Mouse (Mus musculus): ENCODE data around the gene Hivep2. TPM values are rescaled to one million over a fixed set of nuclear protein-coding genes. Genes with fewer than 3 reads are reported as not detected.

The Hivep2 gene
- 6.5 and 8.3 TPM in 2 replicates for polyA plus RNA-seq (2016; fragmentation: Nextera tagmentation; extraction: Ambion mirVana)

DNA sequence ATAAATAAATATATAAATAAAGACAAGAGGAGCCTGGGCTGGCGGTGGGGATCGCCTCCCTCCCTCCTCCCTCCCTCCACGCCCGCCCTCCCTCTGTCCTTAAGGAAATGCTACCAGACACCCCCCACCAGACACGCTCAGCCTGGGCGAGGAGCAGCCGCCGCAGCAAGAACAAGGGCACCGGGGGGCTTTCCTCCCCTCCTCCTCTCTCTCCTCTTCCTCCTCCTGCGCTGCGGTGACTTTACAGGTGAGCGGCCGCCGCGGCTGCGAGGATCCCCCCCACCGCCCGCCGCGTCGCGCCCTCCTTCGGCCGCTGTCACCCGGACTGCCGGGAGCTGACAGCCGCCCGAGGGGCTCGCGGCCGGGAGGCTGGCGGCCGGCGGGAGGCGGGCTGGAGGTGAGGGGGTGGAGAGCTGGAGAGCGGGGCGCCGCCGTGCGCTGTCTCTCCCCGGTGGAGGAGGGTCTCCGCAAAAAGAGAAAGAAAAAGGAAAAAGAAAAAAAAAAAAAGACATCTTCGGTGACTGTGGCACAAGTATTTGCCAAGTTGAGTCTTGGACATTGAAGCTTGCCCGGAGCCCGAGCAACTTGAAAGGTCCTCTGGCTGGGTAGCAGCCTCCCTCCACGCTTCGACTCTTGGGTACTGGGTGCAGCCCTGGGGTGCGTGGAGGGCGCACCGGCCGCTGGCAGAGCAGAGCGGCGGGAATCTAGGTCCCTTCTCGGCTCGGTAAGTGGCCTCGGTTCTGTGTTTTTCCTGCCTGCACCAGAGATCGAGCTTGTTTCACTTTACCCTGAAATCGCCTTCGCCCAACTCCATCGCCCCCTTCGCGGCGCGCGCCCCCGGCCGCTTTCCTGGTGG lies at the start of gene Hivep2:
Hivep2 (plus strand) TSS at position 102 of the 856 bp plus-strand sequence.
- H3K4me2 ChIP-seq (replicated peaks), result peak within 1 kb of the TSS; percentile 95
- no peaks in the 10 kb centered on the region for H3K9me3 ChIP-seq (replicated peaks)
- under 1% methylated on average over 57 of the region's 67 CpGs for WGBS
- 0 out of 2 replicates have a peak, but pooled peaks cover 4% of the 10 kb centered on the region for H3K27me3 ChIP-seq
- peak; percentile 44 for ATAC-seq (ENCODE audit: low FRiP score)
- H3K4me3 ChIP-seq, result peak within 1 kb of the TSS; percentile 70
- peak within 1 kb of the TSS; percentile 99 for H3K27ac ChIP-seq
- H3K36me3 ChIP-seq, result no peaks in the 10 kb centered on the region
- peak within 1 kb of the TSS; percentile 79 for H3K9ac ChIP-seq
- H3K4me1 ChIP-seq, result no peaks in the 10 kb centered on the region

DNA sequence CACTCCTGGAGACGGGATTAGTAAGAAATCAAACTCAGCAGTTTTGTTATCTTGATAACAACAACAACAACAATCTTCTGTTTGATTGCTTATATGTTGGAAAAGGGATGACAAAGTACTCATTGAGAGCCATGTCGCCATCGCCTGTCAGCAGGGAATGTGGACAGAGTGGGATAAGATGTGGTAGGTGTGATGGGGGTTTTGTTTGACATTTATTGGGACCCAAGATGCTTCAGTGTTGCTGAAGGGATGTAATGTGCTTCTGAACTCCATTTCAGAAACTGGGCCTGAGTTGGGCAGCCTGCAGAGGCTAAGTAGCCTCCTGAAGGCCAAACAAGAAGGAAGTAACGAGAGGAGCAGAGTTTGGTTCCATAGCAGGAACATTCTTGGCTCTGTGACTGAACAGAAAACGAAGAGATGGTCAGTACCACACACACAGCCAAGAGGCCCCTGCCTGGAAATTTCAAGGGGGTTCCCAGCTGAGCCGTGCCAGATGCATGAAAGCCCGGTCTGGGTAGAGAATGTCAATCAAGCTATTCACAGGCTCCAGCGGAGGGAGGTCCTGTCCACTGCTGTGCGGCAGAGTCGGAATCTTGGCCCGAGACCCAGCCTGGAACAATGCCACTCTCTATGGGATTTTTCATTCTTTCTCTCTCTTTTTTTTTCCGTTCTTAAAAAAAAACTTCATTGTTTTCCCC lies 49.1 kb upstream of the Hivep2 start:
- Histone ChIP-seq H3K4me3 (no peak overlapping the region), H3K27ac (no peak overlapping the region), H3K27me3 (no peaks in the 10 kb centered on the region), H3K9ac (no peak overlapping the region), H3K4me1 (peaks cover 13% of the 10 kb centered on the region), H3K36me3 (no peaks in the 10 kb centered on the region), H3K4me2 (replicated peaks) (0 out of 2 replicates have a peak overlapping the region, but pooled peaks have one; percentile 9), H3K9me3 (replicated peaks) (no peaks in the 10 kb centered on the region)
- 16% methylated on average over 12 of the region's 12 CpGs for WGBS
- peak; percentile 94 for ATAC-seq (ENCODE audit: low FRiP score)

DNA sequence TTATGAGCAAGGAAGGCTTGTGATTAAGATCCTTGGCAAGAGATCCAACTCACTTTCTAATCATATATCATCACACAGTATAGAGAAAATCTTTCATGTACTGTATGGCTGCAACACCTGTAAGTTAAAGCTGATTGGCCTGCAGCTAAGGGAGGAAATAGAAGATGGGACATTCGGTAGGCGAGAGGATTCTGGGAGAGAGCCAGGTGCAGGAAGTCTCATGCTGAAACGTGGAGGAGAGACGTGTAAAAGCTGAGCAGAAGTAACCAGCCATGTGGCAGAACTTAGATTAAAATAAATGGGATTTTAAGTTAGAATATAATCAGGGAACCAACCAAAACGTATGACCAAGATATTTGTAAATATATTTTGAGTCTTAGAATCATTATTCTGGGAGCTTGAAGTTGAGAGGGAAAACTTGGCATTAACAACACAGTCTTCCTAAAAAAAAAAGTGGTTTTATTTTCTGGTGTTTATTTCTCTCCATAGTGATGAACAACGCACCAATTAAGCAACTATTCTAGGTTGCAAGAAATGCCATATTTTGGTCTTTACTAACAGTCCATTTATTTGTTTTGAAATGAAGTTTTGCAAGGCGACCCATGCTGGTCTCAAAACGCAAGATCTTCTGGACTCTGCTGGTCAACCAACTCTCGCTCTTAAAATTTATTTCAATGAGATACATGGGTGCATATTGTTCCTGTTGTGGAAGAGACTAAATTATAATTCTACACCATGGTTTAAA lies 44.1 kb upstream of the Hivep2 start:
- no peak overlapping the region for H3K27ac ChIP-seq
- no peak overlapping the region for H3K9ac ChIP-seq
- H3K36me3 ChIP-seq, result no peaks in the 10 kb centered on the region
- no peak for ATAC-seq (ENCODE audit: low FRiP score)
- peaks cover 2% of the 10 kb centered on the region for H3K4me1 ChIP-seq
- no peak overlapping the region for H3K4me3 ChIP-seq
- no peaks in the 10 kb centered on the region for H3K27me3 ChIP-seq
- no peak overlapping the region for H3K4me2 ChIP-seq (replicated peaks)
- 87% methylated on average over 9 of the region's 9 CpGs for WGBS
- no peaks in the 10 kb centered on the region for H3K9me3 ChIP-seq (replicated peaks)

DNA sequence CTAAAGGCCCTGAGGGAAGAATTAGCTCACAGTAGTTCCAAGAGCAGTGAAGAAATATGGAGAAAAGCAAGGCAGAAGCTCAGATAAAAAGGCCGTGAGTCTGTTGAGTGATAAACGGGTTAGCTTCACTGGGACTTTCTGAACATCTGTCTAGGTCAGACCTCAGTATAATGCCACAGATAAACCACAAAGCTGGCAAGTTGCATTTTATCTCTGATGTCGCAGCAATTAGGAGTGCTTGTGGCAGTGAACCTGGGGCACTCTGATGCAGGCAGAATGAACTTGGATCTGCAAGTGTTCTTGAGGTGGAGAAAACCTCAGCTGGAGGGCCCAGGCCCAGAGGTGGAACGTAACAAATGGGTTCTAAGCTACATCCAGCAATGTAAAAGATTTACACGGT lies 36.6 kb upstream of the Hivep2 start:
- 87% methylated on average over 5 of the region's 5 CpGs for WGBS
- Histone ChIP-seq H3K4me2 (replicated peaks) (no peak overlapping the region), H3K27me3 (no peaks in the 10 kb centered on the region), H3K36me3 (no peaks in the 10 kb centered on the region), H3K4me1 (no peaks in the 10 kb centered on the region), H3K4me3 (no peak overlapping the region), H3K9ac (no peak overlapping the region), H3K27ac (no peak overlapping the region), H3K9me3 (replicated peaks) (no peaks in the 10 kb centered on the region)
- no peak for ATAC-seq (ENCODE audit: low FRiP score)

DNA sequence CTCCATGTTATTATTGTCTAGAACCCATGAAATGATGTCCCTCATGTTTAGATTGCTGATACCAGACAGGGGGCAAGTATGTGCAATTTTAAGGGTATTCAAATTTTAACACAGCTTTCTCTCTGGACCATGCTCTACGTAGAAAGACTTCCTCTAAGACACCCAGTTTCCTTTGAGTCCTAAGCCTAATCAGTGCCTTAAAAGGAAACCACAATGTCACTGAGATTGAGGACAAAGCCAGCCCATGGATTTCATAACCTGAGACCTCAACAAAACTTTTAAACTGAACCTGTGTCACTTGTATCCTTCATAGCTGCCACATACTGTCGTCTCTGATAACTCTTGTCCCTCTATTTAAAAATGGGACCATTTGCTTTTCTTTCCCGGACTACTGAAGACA lies 33.7 kb upstream of the Hivep2 start:
- Histone ChIP-seq H3K36me3 (no peaks in the 10 kb centered on the region), H3K4me1 (no peaks in the 10 kb centered on the region), H3K4me2 (replicated peaks) (no peak overlapping the region), H3K27me3 (no peaks in the 10 kb centered on the region), H3K9ac (no peak overlapping the region), H3K9me3 (replicated peaks) (no peaks in the 10 kb centered on the region), H3K4me3 (no peak overlapping the region), H3K27ac (no peak overlapping the region)
- 78% methylated on average over 3 of the region's 3 CpGs for WGBS
- no peak for ATAC-seq (ENCODE audit: low FRiP score)

DNA sequence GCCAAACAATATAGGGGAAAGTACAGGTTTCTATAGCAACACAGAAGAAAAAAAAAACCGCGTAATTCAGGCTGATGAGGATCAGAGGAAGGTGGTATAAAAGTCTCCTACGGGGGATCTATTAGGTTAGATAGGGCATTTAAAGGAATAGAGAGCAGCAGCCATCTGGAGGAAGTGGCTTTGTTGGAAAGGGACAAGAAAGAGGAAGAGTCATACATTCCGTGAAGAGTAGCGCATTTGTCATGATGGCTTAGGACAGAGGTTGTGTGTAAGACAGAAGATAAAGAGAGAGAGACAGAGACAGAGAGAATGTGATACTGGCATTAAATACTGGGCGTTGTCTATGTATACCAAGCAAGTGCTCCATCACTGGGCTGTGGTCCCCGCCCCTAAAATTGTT lies 32.6 kb upstream of the Hivep2 start:
- H3K4me3 ChIP-seq, result no peak overlapping the region
- H3K4me1 ChIP-seq, result no peaks in the 10 kb centered on the region
- H3K27ac ChIP-seq, result no peak overlapping the region
- H3K27me3 ChIP-seq, result no peaks in the 10 kb centered on the region
- no peaks in the 10 kb centered on the region for H3K9me3 ChIP-seq (replicated peaks)
- WGBS, result 86% methylated on average over 7 of the region's 7 CpGs
- no peak overlapping the region for H3K4me2 ChIP-seq (replicated peaks)
- ATAC-seq (ENCODE audit: low FRiP score), result no peak
- no peaks in the 10 kb centered on the region for H3K36me3 ChIP-seq
- no peak overlapping the region for H3K9ac ChIP-seq

DNA sequence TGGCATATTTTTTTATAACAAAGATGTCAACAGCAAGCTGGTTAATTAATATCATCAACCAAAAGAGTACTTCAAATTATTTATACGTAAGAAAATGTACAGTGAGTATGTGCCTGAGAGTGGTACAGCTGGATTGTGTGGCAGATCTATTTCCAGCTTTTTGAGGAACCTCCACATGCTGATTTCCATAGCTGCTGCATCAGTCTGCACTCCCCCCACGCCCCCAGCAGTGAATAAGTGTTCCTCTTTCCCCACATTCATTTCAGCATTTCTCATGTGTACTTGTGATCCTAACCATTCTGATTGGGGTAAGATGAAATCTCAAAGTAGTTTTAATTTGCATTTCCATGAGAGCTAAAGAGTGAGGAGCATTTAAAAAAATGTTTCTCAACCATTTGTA lies 30.2 kb upstream of the Hivep2 start:
- no peak overlapping the region for H3K27ac ChIP-seq
- H3K4me1 ChIP-seq, result no peaks in the 10 kb centered on the region
- no peak overlapping the region for H3K9ac ChIP-seq
- H3K9me3 ChIP-seq (replicated peaks), result no peaks in the 10 kb centered on the region
- no peaks in the 10 kb centered on the region for H3K27me3 ChIP-seq
- H3K4me2 ChIP-seq (replicated peaks), result no peak overlapping the region
- WGBS, result 78% methylated on average over 2 of the region's 2 CpGs
- no peaks in the 10 kb centered on the region for H3K36me3 ChIP-seq
- ATAC-seq (ENCODE audit: low FRiP score), result no peak
- H3K4me3 ChIP-seq, result no peak overlapping the region

DNA sequence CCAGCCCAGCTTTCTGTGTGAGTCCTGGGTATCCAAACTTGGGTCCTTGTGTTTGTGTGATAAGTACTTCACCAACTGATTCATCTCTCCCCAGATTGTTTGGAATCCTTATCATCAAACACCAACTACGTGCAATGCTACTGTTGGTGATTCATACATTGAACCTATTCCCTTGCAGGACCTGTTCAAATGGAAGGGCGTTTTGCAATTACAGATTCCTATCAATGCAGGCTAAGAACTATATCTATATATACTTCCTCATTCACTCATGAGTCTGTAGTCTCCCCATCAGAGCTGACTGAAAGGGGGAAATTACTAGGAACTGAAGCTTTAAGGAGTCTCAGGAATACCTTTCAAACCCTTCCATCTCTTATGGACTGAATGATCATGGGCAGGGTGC lies 24.5 kb upstream of the Hivep2 start:
- H3K4me2 ChIP-seq (replicated peaks), result no peak overlapping the region
- no peak for ATAC-seq (ENCODE audit: low FRiP score)
- WGBS, result 91% methylated on average over 2 of the region's 2 CpGs
- no peaks in the 10 kb centered on the region for H3K36me3 ChIP-seq
- no peak overlapping the region for H3K27ac ChIP-seq
- H3K4me3 ChIP-seq, result no peak overlapping the region
- no peaks in the 10 kb centered on the region for H3K4me1 ChIP-seq
- H3K27me3 ChIP-seq, result no peaks in the 10 kb centered on the region
- H3K9ac ChIP-seq, result no peak overlapping the region
- H3K9me3 ChIP-seq (replicated peaks), result no peaks in the 10 kb centered on the region

DNA sequence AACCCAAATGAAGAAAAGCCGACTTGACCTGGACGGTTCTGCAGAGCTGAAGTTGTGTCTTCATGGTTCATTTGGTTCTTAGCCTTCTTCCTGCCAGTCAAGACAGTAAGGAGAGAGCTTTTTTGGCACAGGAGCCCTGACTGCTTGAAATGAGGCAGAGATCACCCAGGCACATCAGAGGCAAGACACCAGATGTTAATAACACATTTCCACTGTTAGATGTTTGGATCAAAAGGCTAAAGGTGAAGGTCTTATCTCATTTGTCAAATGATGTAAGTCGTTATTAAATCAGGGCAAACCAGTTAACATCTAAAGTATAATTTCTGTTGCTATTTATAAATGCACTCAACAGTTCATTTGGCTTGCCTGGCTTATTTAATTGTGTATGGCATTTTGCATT lies 22.2 kb upstream of the Hivep2 start:
- Histone ChIP-seq H3K4me3 (no peak overlapping the region), H3K4me2 (replicated peaks) (no peak overlapping the region), H3K27me3 (no peaks in the 10 kb centered on the region), H3K36me3 (no peaks in the 10 kb centered on the region), H3K27ac (no peak overlapping the region), H3K4me1 (no peaks in the 10 kb centered on the region), H3K9ac (no peak overlapping the region), H3K9me3 (replicated peaks) (no peaks in the 10 kb centered on the region)
- 60% methylated on average over 3 of the region's 3 CpGs for WGBS
- no peak for ATAC-seq (ENCODE audit: low FRiP score)

DNA sequence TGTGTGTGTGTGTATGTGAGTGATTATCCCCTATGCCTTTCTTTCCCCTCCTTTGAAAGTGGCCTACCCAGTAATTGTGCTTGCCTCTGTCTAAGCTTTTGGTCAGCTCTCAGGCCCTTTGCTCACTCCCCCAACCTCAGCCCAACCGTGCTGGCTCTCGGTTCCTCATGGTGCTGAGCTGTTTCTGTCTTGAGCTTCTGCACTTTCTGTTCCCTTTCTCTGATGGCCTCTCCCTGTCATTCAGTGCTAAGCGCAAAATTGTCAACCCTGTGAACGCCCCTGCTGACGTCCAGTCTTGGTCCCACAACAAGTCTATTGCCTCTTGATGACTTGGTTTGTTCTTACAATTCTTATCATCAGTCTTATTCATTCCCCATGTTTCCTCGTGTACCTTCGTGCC lies 19.4 kb upstream of the Hivep2 start:
- no peak for ATAC-seq (ENCODE audit: low FRiP score)
- no peak overlapping the region for H3K27ac ChIP-seq
- H3K4me3 ChIP-seq, result no peak overlapping the region
- no peaks in the 10 kb centered on the region for H3K4me1 ChIP-seq
- H3K9ac ChIP-seq, result no peak overlapping the region
- no peaks in the 10 kb centered on the region for H3K27me3 ChIP-seq
- H3K36me3 ChIP-seq, result no peaks in the 10 kb centered on the region
- H3K4me2 ChIP-seq (replicated peaks), result no peak overlapping the region
- no peaks in the 10 kb centered on the region for H3K9me3 ChIP-seq (replicated peaks)
- WGBS, result 73% methylated on average over 7 of the region's 7 CpGs

DNA sequence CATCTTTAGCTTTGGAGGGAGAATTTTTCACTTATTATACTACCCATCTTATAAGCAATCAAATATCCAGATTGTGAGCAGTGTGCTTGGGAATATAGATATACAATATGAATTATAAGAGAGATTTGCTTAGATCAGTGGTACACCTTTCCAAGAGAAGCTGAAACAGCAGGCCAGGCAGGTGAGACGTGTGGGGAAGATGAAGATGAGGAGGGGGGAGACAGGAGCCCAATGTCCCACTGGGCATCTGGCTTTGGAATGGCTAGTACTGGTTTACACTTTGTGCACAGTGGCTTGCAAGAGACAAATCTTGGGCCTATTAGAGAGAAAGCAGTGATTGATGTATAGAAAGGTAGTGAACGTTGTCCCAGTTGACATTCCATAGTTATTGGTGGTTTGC lies 2.9 kb upstream of the Hivep2 start:
- Histone ChIP-seq H3K9ac (no peak overlapping the region), H3K4me1 (no peaks in the 10 kb centered on the region), H3K27me3 (0 out of 2 replicates have a peak, but pooled peaks cover 4% of the 10 kb centered on the region), H3K4me3 (no peak overlapping the region), H3K4me2 (replicated peaks) (no peak overlapping the region), H3K36me3 (no peaks in the 10 kb centered on the region), H3K9me3 (replicated peaks) (no peaks in the 10 kb centered on the region), H3K27ac (no peak overlapping the region)
- ATAC-seq (ENCODE audit: low FRiP score), result no peak
- 60% methylated on average over 2 of the region's 2 CpGs for WGBS

DNA sequence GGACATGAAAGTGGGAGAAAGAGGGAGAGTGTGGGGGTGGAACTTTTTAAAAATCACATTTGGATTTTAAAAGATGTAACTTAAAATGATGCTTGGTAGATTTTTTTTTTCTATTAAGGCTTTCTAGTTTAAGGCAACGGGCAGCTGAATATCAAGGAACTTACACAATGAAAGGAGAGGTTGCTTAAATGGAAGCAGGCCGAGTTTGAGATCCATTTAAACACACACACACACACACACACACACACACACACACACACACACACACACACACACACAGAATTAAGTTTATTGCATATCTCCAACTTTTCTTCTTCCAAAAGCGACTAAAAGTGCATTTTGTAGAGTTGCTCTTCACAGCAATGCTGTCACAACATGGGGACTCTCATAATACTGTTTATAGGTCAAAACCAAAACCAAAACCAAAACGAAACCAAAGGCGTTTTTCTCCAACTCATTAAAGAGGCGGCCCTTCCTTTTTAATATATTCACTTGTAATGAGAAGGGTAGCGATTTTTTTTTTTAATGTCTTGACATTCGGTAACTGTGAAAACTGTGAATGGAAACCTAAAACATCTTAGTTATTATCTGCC lies 1.9 kb upstream of the Hivep2 start:
- Histone ChIP-seq H3K4me3 (peak overlapping the region; percentile 70), H3K9me3 (replicated peaks) (no peaks in the 10 kb centered on the region), H3K27ac (no peak overlapping the region), H3K4me2 (replicated peaks) (peak overlapping the region; percentile 95), H3K9ac (peak overlapping the region; percentile 79; the same call in 1 of the 2 replicates), H3K4me1 (no peaks in the 10 kb centered on the region), H3K36me3 (no peaks in the 10 kb centered on the region), H3K27me3 (0 out of 2 replicates have a peak, but pooled peaks cover 4% of the 10 kb centered on the region)
- no peak for ATAC-seq (ENCODE audit: low FRiP score)
- WGBS, result 8% methylated on average over 8 of the region's 8 CpGs
